Mouse (Mus musculus): ENCODE measurements around the gene Cbln3. TPM values are rescaled to one million over a fixed set of nuclear protein-coding genes. Genes with fewer than 3 reads are reported as not detected.

Gene Cbln3
- total RNA-seq, 1 experiment from 2014 or later: 0.05 TPM

- ATAC-seq (replicated peaks in 1 of 2; ENCODE audit: insufficient read depth in 1 of 2, low FRiP score in 2 of 2, low TSS enrichment in 1 of 2, low read depth in 1 of 2, poor library complexity in 2 of 2, severe bottlenecking in 2 of 2): no peak
These were observed 529 bp downstream of the Cbln3 start for GRCm38 (mm10) chr14:55883663-55884062.

DNA sequence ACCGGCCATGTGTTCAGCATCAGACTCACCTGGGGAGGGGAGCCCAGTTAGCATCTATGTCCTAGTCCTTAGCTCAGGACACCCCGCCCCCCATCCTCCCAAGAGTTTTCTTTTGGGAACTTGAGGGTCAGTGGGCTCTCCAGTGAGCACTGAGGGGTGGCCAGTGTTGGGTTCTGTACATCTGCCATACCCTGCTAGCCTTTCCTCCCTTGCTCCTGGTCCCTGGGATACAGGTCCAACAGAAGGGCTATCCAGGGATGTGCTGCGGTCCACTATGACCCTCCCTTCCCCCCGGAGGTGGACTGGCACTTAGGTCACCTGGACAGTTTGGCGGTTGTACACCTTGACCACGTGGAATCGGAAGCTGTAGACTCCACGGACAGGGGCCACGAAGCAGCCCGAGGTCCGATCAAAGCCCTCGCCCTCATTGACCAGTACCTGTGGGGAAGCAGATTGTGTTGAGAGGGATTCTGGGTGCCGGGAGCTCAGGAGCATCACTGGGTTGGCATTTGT, 987 bp downstream of the Cbln3 start:
- ATAC-seq (replicated peaks in 1 of 2; ENCODE audit: insufficient read depth in 1 of 2, low FRiP score in 2 of 2, low TSS enrichment in 1 of 2, low read depth in 1 of 2, poor library complexity in 2 of 2, severe bottlenecking in 2 of 2): no peak

DNA sequence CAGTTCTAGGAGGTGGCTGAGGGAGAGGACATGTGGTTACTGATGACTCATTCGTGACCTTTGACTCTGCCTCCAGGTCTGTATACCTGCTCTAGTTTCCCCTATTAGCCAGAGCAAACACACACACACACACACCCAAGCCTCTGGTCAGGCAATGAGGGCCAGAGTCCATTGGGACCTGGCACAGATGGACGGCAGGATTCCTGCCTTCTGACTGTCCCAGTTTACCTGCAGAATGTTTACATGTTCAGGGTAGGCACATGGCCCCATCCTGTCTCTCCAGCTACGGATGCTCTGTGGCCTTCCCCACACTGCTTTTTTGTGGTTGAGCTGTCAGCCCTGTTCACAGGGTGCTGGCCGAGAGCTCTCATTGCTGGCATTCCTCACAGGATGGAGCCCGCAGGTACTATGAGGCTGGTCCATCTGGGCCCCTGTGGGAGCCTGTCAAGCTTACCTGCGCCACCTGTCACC, 2.0 kb downstream of the Cbln3 start:
- ATAC-seq (replicated peaks in 1 of 2; ENCODE audit: insufficient read depth in 1 of 2, low FRiP score in 2 of 2, low TSS enrichment in 1 of 2, low read depth in 1 of 2, poor library complexity in 2 of 2, severe bottlenecking in 2 of 2): no peak

GRCm38 (mm10) chr14:55880982-55881381, 3.2 kb downstream of the Cbln3 start:
- ATAC-seq (replicated peaks in 1 of 2; ENCODE audit: insufficient read depth in 1 of 2, low FRiP score in 2 of 2, low TSS enrichment in 1 of 2, low read depth in 1 of 2, poor library complexity in 2 of 2, severe bottlenecking in 2 of 2): no peak

GRCm38 (mm10) chr14:55879623-55880022, 4.6 kb downstream of the Cbln3 start:
- peak; percentile 84 to 86 for ATAC-seq (replicated peaks in 1 of 2; ENCODE audit: insufficient read depth in 1 of 2, low FRiP score in 2 of 2, low TSS enrichment in 1 of 2, low read depth in 1 of 2, poor library complexity in 2 of 2, severe bottlenecking in 2 of 2)

DNA sequence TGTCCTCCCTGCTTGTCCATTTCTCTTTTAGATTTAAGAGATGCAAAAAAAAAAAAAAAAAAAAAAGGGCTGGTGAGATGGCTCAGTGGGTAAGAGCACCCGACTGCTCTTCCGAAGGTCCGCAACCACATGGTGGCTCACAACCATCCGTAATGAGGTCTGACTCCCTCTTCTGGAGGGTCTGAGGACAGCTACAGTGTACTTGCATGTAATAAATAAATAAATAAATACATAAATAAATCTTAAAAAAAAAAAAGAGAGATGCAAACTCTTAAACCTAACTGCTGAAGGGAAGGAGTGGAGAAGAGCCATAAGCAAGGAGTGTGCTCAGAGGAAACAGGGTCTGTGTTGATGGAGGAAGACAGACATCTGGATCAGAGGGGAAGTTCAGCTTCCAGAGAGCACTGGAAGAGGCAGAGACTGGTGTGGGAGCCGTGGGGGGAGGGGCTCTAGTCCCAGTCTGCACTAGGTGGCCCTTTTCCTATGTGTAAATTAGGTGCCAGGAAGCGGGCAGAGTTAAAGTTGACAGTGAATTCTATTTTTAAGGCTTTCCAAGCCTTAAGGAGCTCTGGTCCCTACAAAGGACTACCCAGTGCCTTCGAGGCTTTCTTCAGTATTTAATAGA, 5.8 kb downstream of the Cbln3 start:
- no peak for ATAC-seq (replicated peaks in 1 of 2; ENCODE audit: insufficient read depth in 1 of 2, low FRiP score in 2 of 2, low TSS enrichment in 1 of 2, low read depth in 1 of 2, poor library complexity in 2 of 2, severe bottlenecking in 2 of 2)

GRCm38 (mm10) chr14:55877469-55878315, 6.5 kb downstream of the Cbln3 start:
- no peak for ATAC-seq (replicated peaks in 1 of 2; ENCODE audit: insufficient read depth in 1 of 2, low FRiP score in 2 of 2, low TSS enrichment in 1 of 2, low read depth in 1 of 2, poor library complexity in 2 of 2, severe bottlenecking in 2 of 2)

- ATAC-seq (replicated peaks in 1 of 2; ENCODE audit: insufficient read depth in 1 of 2, low FRiP score in 2 of 2, low TSS enrichment in 1 of 2, low read depth in 1 of 2, poor library complexity in 2 of 2, severe bottlenecking in 2 of 2): peak; percentile 80 to 88
These were observed 10.2 kb downstream of the Cbln3 start for GRCm38 (mm10) chr14:55873714-55874683.

DNA sequence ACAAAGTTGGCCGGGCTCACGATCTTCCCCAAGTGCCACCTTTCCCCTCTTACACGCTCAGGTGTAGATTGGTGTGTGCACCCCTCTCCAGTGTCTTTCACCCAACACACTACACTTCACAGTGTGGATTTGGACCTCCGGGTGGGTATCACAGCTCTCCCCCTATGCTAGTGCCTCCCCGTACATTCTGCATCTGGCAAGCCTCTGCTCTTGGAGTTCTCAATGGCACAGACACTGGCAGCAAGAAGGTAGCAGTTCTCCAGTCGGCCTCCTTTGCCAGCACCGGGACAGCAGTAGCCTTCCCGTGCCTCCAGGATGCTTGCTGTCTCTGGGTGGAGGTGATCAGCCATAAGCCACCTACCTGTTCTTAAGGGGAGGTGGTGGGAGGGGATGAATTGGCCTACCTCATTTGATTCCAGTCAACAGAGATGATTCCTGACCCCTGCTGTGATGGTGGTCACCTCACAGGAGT, 10.9 kb downstream of the Cbln3 start:
- ATAC-seq (replicated peaks in 1 of 2; ENCODE audit: insufficient read depth in 1 of 2, low FRiP score in 2 of 2, low TSS enrichment in 1 of 2, low read depth in 1 of 2, poor library complexity in 2 of 2, severe bottlenecking in 2 of 2): no peak

DNA sequence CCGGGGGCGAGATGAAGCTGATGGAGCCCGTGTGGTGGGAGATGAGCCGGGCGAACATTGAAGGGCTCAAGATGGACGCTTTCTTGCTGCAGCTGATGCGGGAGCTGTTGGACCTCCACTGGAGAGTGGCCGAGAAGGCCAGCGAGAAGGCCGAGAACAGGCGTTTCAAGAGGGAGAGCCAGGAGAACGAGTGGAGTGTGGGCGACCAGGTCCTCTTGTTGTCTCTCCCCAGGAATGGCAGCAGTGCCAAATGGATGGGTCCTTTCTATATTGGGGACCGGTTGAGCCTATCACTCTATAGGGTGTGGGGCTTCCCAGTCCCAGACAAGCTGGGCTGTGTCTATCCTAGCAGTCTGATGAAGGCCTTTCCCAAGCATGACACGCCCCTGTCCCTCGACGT, 11.6 kb downstream of the Cbln3 start:
- no peak for ATAC-seq (replicated peaks in 1 of 2; ENCODE audit: insufficient read depth in 1 of 2, low FRiP score in 2 of 2, low TSS enrichment in 1 of 2, low read depth in 1 of 2, poor library complexity in 2 of 2, severe bottlenecking in 2 of 2)

GRCm38 (mm10) chr14:55872039-55872438, 12.2 kb downstream of the Cbln3 start:
- ATAC-seq (replicated peaks in 1 of 2; ENCODE audit: insufficient read depth in 1 of 2, low FRiP score in 2 of 2, low TSS enrichment in 1 of 2, low read depth in 1 of 2, poor library complexity in 2 of 2, severe bottlenecking in 2 of 2): no peak

GRCm38 (mm10) chr14:55869538-55869937, 14.7 kb downstream of the Cbln3 start:
- no peak for ATAC-seq (replicated peaks in 1 of 2; ENCODE audit: insufficient read depth in 1 of 2, low FRiP score in 2 of 2, low TSS enrichment in 1 of 2, low read depth in 1 of 2, poor library complexity in 2 of 2, severe bottlenecking in 2 of 2)

GRCm38 (mm10) chr14:55868230-55869026, 15.8 kb downstream of the Cbln3 start:
- ATAC-seq (replicated peaks in 1 of 2; ENCODE audit: insufficient read depth in 1 of 2, low FRiP score in 2 of 2, low TSS enrichment in 1 of 2, low read depth in 1 of 2, poor library complexity in 2 of 2, severe bottlenecking in 2 of 2): no peak

GRCm38 (mm10) chr14:55866962-55867361, 17.2 kb downstream of the Cbln3 start:
- no peak for ATAC-seq (replicated peaks in 1 of 2; ENCODE audit: insufficient read depth in 1 of 2, low FRiP score in 2 of 2, low TSS enrichment in 1 of 2, low read depth in 1 of 2, poor library complexity in 2 of 2, severe bottlenecking in 2 of 2)

- ATAC-seq (replicated peaks in 1 of 2; ENCODE audit: insufficient read depth in 1 of 2, low FRiP score in 2 of 2, low TSS enrichment in 1 of 2, low read depth in 1 of 2, poor library complexity in 2 of 2, severe bottlenecking in 2 of 2): peak; percentile 93 to 94
These were observed 20.4 kb downstream of the Cbln3 start for GRCm38 (mm10) chr14:55863773-55864172.

GRCm38 (mm10) chr14:55862970-55863369, 21.2 kb downstream of the Cbln3 start:
- ATAC-seq (replicated peaks in 1 of 2; ENCODE audit: insufficient read depth in 1 of 2, low FRiP score in 2 of 2, low TSS enrichment in 1 of 2, low read depth in 1 of 2, poor library complexity in 2 of 2, severe bottlenecking in 2 of 2): no peak

GRCm38 (mm10) chr14:55862186-55862585, 22.0 kb downstream of the Cbln3 start:
- ATAC-seq (replicated peaks in 1 of 2; ENCODE audit: insufficient read depth in 1 of 2, low FRiP score in 2 of 2, low TSS enrichment in 1 of 2, low read depth in 1 of 2, poor library complexity in 2 of 2, severe bottlenecking in 2 of 2): no peak
